Mouse (Mus musculus): Measurements from ENCODE around the gene Tas2r104. TPM values are rescaled to one million over a fixed set of nuclear protein-coding genes. Genes with fewer than 3 reads are reported as not detected.

Gene Tas2r104
- total and polyA plus RNA-seq, 3 experiments = not detected

DNA sequence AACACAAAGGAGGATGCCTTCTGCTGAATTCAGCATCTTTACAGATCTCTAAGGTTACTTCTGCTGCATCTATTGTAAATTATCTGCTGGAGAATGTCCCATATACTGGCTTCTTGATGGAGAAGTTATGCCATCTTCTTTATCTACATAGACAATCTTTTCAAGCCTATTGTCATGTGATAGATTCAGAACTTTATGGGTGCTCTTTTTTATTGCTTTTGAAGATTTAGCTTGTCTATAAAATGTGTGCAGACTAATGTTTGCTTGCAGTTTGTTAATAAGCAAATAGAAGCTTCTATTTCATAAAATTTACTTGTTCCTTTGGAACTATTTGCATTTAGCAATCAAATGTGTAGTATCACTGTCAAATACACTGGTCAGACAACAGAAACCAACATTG lies 25.5 kb downstream of the Tas2r104 start, which contains the start of gene Tas2r107:
Tas2r107 (minus strand) TSS at position 101 of the 400 bp plus-strand sequence.
- H3K27ac ChIP-seq (ENCODE audit: control insufficient read depth, low read depth, low read length) = no peak within 1 kb of the TSS
- DNase-seq (ENCODE audit: low read depth, low spot score) = no peak
- no peak within 1 kb of the TSS for H3K4me3 ChIP-seq (ENCODE audit: control insufficient read depth in 1 of 2, insufficient read depth in 1 of 2, low read depth in 2 of 2, low read length in 2 of 2)
- no peaks in the 10 kb centered on the region for H3K4me1 ChIP-seq (ENCODE audit: control insufficient read depth in 1 of 2, insufficient read depth in 2 of 2, low read length in 2 of 2)
- no peaks in the 10 kb centered on the region for H3K79me2 ChIP-seq (ENCODE audit: control insufficient read depth, insufficient read depth, low read length, poor library complexity)
- H3K36me3 ChIP-seq (ENCODE audit: control insufficient read depth in 1 of 2, insufficient read depth in 2 of 2, low read length in 2 of 2) = no peaks in the 10 kb centered on the region
- H3K9ac ChIP-seq (ENCODE audit: control insufficient read depth, low read depth, low read length, poor library complexity, severe bottlenecking) = no peak within 1 kb of the TSS
- no peaks in the 10 kb centered on the region for H3K9me3 ChIP-seq (replicated peaks; ENCODE audit: insufficient read depth, low read length)
- TF ChIP-seq ZNF384 (IDR thresholded peaks at IDR 0.05; ENCODE audit: low read depth, low read length) (no peak), GATA1 (IDR thresholded peaks at IDR 0.05; ENCODE audit: low read depth, low read length) (no peak), MXI1 (IDR thresholded peaks at IDR 0.05; ENCODE audit: low read depth, low read length) (no peak), EP300 (IDR thresholded peaks at IDR 0.05; ENCODE audit: low read depth in 1 of 2, low read length in 2 of 2) (no peak), GABPA (IDR thresholded peaks at IDR 0.05; ENCODE audit: low read depth, low read length) (no peak), NELFE (IDR thresholded peaks at IDR 0.05; ENCODE audit: low read depth, low read length) (no peak), UBTF (IDR thresholded peaks at IDR 0.05; ENCODE audit: borderline replicate concordance, insufficient read depth, low read depth, low read length) (no peak), ZMIZ1 (IDR thresholded peaks at IDR 0.05; ENCODE audit: low read depth, low read length) (no peak), SIN3A (IDR thresholded peaks at IDR 0.05; ENCODE audit: low read length) (no peak), BHLHE40 (IDR thresholded peaks at IDR 0.05; ENCODE audit: borderline replicate concordance, low read depth, low read length) (no peak), USF2 (IDR thresholded peaks at IDR 0.05; ENCODE audit: borderline replicate concordance in 1 of 2, insufficient read depth in 1 of 2, low read depth in 1 of 2, low read length in 2 of 2) (no peak), NRF1 (IDR thresholded peaks at IDR 0.05; ENCODE audit: insufficient read depth, low read depth, low read length, poor library complexity, severe bottlenecking) (no peak), ELF1 (IDR thresholded peaks at IDR 0.05; ENCODE audit: low read depth, low read length) (no peak), RCOR1 (IDR thresholded peaks at IDR 0.05; ENCODE audit: low read depth, low read length) (no peak), CHD2 (IDR thresholded peaks at IDR 0.05; ENCODE audit: low read length) (no peak), ETS1 (IDR thresholded peaks at IDR 0.05; ENCODE audit: low read depth, low read length) (no peak)
- no peaks in the 10 kb centered on the region for H3K27me3 ChIP-seq (ENCODE audit: control insufficient read depth in 1 of 2, insufficient read depth in 2 of 2, low read length in 2 of 2)

Other genes with a start within 250 kb of the Tas2r104 start
- not detected in 2 replicates for gene 5430401F13Rik, start 199.3 kb downstream of the Tas2r104 start, total RNA-seq (2012; rRNA removed)
- not detected for gene 5430401F13Rik, start 199.3 kb downstream of the Tas2r104 start, polyA plus RNA-seq (2012; ENCODE audit: insufficient read depth in 1 of 2, insufficient read length in 2 of 2, low read depth in 1 of 2, low replicate concordance in 2 of 2, missing spikeins in 1 of 2)
- not detected in 2 replicates for gene Gm6619, start 199.3 kb downstream of the Tas2r104 start, total RNA-seq (2012; rRNA removed)
- gene Gm6619, start 199.3 kb downstream of the Tas2r104 start, polyA plus RNA-seq (2012; ENCODE audit: insufficient read depth in 1 of 2, insufficient read length in 2 of 2, low read depth in 1 of 2, low replicate concordance in 2 of 2, missing spikeins in 1 of 2) = not detected
- gene Tas2r130, start 54.8 kb downstream of the Tas2r104 start, total RNA-seq (2012; rRNA removed) = not detected in 2 replicates
- not detected for gene Tas2r130, start 54.8 kb downstream of the Tas2r104 start, polyA plus RNA-seq (2012; ENCODE audit: insufficient read depth in 1 of 2, insufficient read length in 2 of 2, low read depth in 1 of 2, low replicate concordance in 2 of 2, missing spikeins in 1 of 2)
- not detected in 2 replicates for gene Tas2r107, start 25.6 kb downstream of the Tas2r104 start, total RNA-seq (2012; rRNA removed)
- not detected for gene Tas2r107, start 25.6 kb downstream of the Tas2r104 start, polyA plus RNA-seq (2012; ENCODE audit: insufficient read depth in 1 of 2, insufficient read length in 2 of 2, low read depth in 1 of 2, low replicate concordance in 2 of 2, missing spikeins in 1 of 2)
- not detected in 2 replicates for gene Tas2r106, start 6.9 kb downstream of the Tas2r104 start, total RNA-seq (2012; rRNA removed)
- gene Tas2r106, start 6.9 kb downstream of the Tas2r104 start, polyA plus RNA-seq (2012; ENCODE audit: insufficient read depth in 1 of 2, insufficient read length in 2 of 2, low read depth in 1 of 2, low replicate concordance in 2 of 2, missing spikeins in 1 of 2) = not detected
- not detected in 2 replicates for gene Tas2r105, start 1.8 kb upstream of the Tas2r104 start, total RNA-seq (2012; rRNA removed)
- gene Tas2r105, start 1.8 kb upstream of the Tas2r104 start, polyA plus RNA-seq (2012; ENCODE audit: insufficient read depth in 1 of 2, insufficient read length in 2 of 2, low read depth in 1 of 2, low replicate concordance in 2 of 2, missing spikeins in 1 of 2) = not detected
- not detected in 2 replicates for gene Tas2r114, start 4.3 kb upstream of the Tas2r104 start, total RNA-seq (2012; rRNA removed)
- not detected for gene Tas2r114, start 4.3 kb upstream of the Tas2r104 start, polyA plus RNA-seq (2012; ENCODE audit: insufficient read depth in 1 of 2, insufficient read length in 2 of 2, low read depth in 1 of 2, low replicate concordance in 2 of 2, missing spikeins in 1 of 2)

Data from MEL (cell line).